Mouse (Mus musculus): ENCODE measurements around the gene Dock7.

Gene Dock7

GRCm38 (mm10) chr4:99122786-99123185, 2.1 kb upstream of the Dock7 start:
- in situ Hi-C loops (cut with MboI; ENCODE audit: unreplicated experiment in 2 of 2): no loop called here

- in situ Hi-C loops (cut with MboI; ENCODE audit: unreplicated experiment in 2 of 2): no loop called here
These were observed 1.3 kb upstream of the Dock7 start for GRCm38 (mm10) chr4:99122047-99122446.

- in situ Hi-C loops (cut with MboI; ENCODE audit: unreplicated experiment in 2 of 2): no loop called here
These were observed 524 bp upstream of the Dock7 start for GRCm38 (mm10) chr4:99121123-99121755.

- in situ Hi-C loops (cut with MboI; ENCODE audit: unreplicated experiment in 2 of 2): no loop called here
These were observed 1.7 kb downstream of the Dock7 start for GRCm38 (mm10) chr4:99119051-99119450.

GRCm38 (mm10) chr4:99115797-99116196, 4.9 kb downstream of the Dock7 start:
- in situ Hi-C loops (cut with MboI; ENCODE audit: unreplicated experiment in 2 of 2): no loop called here

- in situ Hi-C loops (cut with MboI; ENCODE audit: unreplicated experiment in 2 of 2): no loop called here
These were observed 9.0 kb downstream of the Dock7 start for GRCm38 (mm10) chr4:99111670-99112069.

- in situ Hi-C loops (cut with MboI; ENCODE audit: unreplicated experiment in 2 of 2): no loop called here
These were observed 11.9 kb downstream of the Dock7 start for GRCm38 (mm10) chr4:99108817-99109216.

- in situ Hi-C loops (cut with MboI; ENCODE audit: unreplicated experiment in 2 of 2): no loop called here
These were observed 17.9 kb downstream of the Dock7 start for GRCm38 (mm10) chr4:99102846-99103245.

- in situ Hi-C loops (cut with MboI; ENCODE audit: unreplicated experiment in 2 of 2): no loop called here
These were observed 20.0 kb downstream of the Dock7 start for GRCm38 (mm10) chr4:99100724-99101123.

GRCm38 (mm10) chr4:99091777-99092176, 28.9 kb downstream of the Dock7 start:
- in situ Hi-C loops (cut with MboI; ENCODE audit: unreplicated experiment in 2 of 2): no loop called here

- in situ Hi-C loops (cut with MboI; ENCODE audit: unreplicated experiment in 2 of 2): no loop called here
These were observed 29.5 kb downstream of the Dock7 start for GRCm38 (mm10) chr4:99091151-99091701.

GRCm38 (mm10) chr4:99087760-99088485, 32.8 kb downstream of the Dock7 start:
- in situ Hi-C loops (cut with MboI; ENCODE audit: unreplicated experiment in 2 of 2): no loop called here

- in situ Hi-C loops (cut with MboI; ENCODE audit: unreplicated experiment in 2 of 2): no loop called here
These were observed 36.9 kb downstream of the Dock7 start for GRCm38 (mm10) chr4:99083862-99084261.

- in situ Hi-C loops (cut with MboI; ENCODE audit: unreplicated experiment in 2 of 2): no loop called here
These were observed 39.5 kb downstream of the Dock7 start for GRCm38 (mm10) chr4:99081169-99081568.

- in situ Hi-C loops (cut with MboI; ENCODE audit: unreplicated experiment in 2 of 2): no loop called here
These were observed 42.7 kb downstream of the Dock7 start for GRCm38 (mm10) chr4:99078005-99078404.

- in situ Hi-C loops (cut with MboI; ENCODE audit: unreplicated experiment in 2 of 2): no loop called here
These were observed 51.9 kb downstream of the Dock7 start for GRCm38 (mm10) chr4:99068806-99069205.

GRCm38 (mm10) chr4:99064524-99064923, 56.2 kb downstream of the Dock7 start:
- in situ Hi-C loops (cut with MboI; ENCODE audit: unreplicated experiment in 2 of 2): no loop called here

GRCm38 (mm10) chr4:99048581-99048980, 72.1 kb downstream of the Dock7 start:
- in situ Hi-C loops (cut with MboI; ENCODE audit: unreplicated experiment in 2 of 2): no loop called here

GRCm38 (mm10) chr4:99046471-99046870, 74.2 kb downstream of the Dock7 start:
- in situ Hi-C loops (cut with MboI; ENCODE audit: unreplicated experiment in 2 of 2): no loop called here

GRCm38 (mm10) chr4:99044854-99045253, 75.9 kb downstream of the Dock7 start:
- in situ Hi-C loops (cut with MboI; ENCODE audit: unreplicated experiment in 2 of 2): no loop called here

- in situ Hi-C loops (cut with MboI; ENCODE audit: unreplicated experiment in 2 of 2): no loop called here
These were observed 87.8 kb downstream of the Dock7 start for GRCm38 (mm10) chr4:99032921-99033320.

- in situ Hi-C loops (cut with MboI; ENCODE audit: unreplicated experiment in 2 of 2): no loop called here
These were observed 90.0 kb downstream of the Dock7 start, which contains the start of gene Angptl3 for GRCm38 (mm10) chr4:99030686-99031085. Gene Angptl3 (plus strand): TSS chr4:99030954.
